Mouse (Mus musculus) testis, adult 2 months (tissue): ENCODE results near the gene Rtel1.

Source experiments
- CTCF ChIP-seq: fragments of 200-500 bp; IDR thresholded peaks from 2 replicates; pipeline ENCODE4 v1.5.1; 2012; ENCODE audit warnings: low read depth, mild to moderate bottlenecking, inconsistent platforms, low read length, moderate library complexity; ENCODE audit not compliant: control insufficient read depth, insufficient read depth, insufficient replicate concordance
- POLR2A ChIP-seq: fragments of 200-500 bp; IDR thresholded peaks from 2 replicates; pipeline ENCODE4 v1.6.1; 2012; ENCODE audit warnings: low read depth, mild to moderate bottlenecking, inconsistent platforms, low read length, moderate library complexity; ENCODE audit not compliant: control insufficient read depth

DNA sequence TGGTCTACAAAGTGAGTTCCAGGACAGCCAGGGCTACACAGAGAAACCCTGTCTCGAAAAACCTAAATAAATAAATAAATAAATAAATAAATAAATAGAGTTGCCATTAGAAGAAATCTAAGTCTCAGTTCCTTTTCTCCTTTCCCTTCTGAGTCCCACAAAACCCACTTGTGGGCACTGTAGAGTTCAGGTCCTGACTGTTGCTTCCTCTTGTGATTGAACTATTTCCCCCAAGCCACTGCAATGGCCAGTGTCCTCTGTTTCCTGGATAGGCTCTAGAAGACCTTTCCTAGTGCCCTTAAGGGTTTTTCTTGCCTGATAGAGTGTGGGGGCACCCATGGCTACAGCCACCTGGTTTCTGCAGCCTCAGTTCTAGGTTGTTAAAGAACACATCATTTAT lies 14.6 kb upstream of the Rtel1 start:
- TF ChIP-seq POLR2A: no peak
- no peak for TF ChIP-seq CTCF
